Mouse (Mus musculus): ENCODE measurements at regions not wholly inside any gene's neighbourhood (a gene's known extent, or its start where the extent isn't known, plus 50 kb on each side); places are given as distances from the start of the nearest gene placed in this dataset. TPM values are rescaled to one million over a fixed set of nuclear protein-coding genes. Genes with fewer than 3 reads are reported as not detected.

DNA sequence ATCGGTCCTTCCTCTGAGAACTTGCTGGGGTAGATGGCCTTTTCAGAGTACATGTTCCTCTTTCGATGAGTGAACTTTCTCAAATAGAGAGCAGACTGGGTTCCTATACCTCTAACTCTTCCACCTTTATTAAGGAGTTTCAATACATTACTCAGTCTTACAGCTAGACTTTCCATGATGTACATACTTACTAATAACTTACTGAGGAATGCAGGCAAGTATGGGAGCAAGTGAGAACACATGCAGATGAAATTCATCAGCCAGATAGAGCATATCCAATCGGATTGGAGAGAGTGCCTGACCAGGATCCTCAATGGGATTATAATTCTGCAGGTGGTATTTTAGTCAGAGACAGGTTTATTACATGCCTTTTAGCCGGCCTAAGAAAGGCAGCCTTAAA is 292.2 kb upstream of the Large1 start:
- Histone ChIP-seq H3K4me3 (ENCODE audit: low read length) (no peak overlapping the region), H3K36me3 (ENCODE audit: insufficient read depth, low read length) (no peaks in the 10 kb centered on the region), H3K4me1 (ENCODE audit: insufficient read depth, low read length) (no peaks in the 10 kb centered on the region), H3K9me3 (ENCODE audit: low read length) (0 out of 2 replicates have a peak, but pooled peaks cover 4% of the 10 kb centered on the region), H3K27me3 (ENCODE audit: insufficient read depth, low read length) (no peaks in the 10 kb centered on the region), H3K27ac (ENCODE audit: low read length) (no peak overlapping the region), H3K9ac (replicated peaks; ENCODE audit: low read length) (no peak overlapping the region), H3K4me2 (replicated peaks; ENCODE audit: low read depth, low read length) (no peak overlapping the region)
- ATAC-seq (ENCODE audit: low FRiP score, low TSS enrichment) = no peak
- 69% methylated on average over 4 of the region's 4 CpGs for WGBS

DNA sequence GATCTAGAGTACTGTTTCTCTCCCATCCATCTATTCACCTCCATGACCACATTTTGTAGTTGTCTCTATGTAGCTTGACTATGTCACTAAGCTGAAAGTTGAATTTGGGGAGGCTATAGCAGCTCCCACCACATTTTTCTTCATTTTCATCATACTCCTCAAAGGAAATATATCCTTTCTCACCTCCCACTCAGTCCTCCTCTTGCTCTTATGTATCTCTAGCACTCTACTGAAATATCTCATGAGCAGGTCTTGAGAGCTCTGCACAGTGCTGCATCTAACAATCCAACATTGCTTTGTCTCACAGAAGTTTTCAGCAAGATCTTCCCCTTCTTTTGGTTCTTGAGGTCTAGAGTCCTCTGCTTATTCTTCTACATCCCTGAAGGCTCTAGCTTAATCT is 273.5 kb upstream of the Large1 start:
- no peak overlapping the region for H3K9ac ChIP-seq (replicated peaks; ENCODE audit: low read length)
- H3K4me1 ChIP-seq (ENCODE audit: insufficient read depth, low read length) = no peaks in the 10 kb centered on the region
- H3K36me3 ChIP-seq (ENCODE audit: insufficient read depth, low read length) = no peaks in the 10 kb centered on the region
- no peaks in the 10 kb centered on the region for H3K9me3 ChIP-seq (ENCODE audit: low read length)
- H3K27me3 ChIP-seq (ENCODE audit: insufficient read depth, low read length) = no peaks in the 10 kb centered on the region
- H3K4me3 ChIP-seq (ENCODE audit: low read length) = no peak overlapping the region
- H3K27ac ChIP-seq (ENCODE audit: low read length) = no peak overlapping the region
- ATAC-seq (ENCODE audit: low FRiP score, low TSS enrichment) = no peak
- H3K4me2 ChIP-seq (replicated peaks; ENCODE audit: low read depth, low read length) = no peak overlapping the region

DNA sequence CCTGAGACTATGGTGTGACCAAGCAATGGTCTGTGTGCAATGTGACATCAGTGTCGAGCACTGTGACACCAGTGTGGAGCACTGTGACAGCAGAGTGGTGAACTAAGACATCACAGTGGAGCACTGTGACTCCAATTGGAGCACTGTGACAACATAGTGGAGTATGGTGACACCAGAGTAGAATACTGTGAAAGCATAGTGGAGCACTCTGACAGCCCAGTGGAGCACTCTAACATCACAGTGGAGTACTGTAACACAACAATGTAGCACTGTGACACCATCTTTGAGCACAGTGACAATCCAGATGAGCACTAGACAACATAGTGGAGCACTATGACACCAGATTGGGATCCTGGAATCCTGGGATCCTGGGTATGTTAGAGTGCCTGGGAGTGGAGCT is 265.6 kb upstream of the Large1 start:
- H3K36me3 ChIP-seq (ENCODE audit: insufficient read depth, low read length) = no peaks in the 10 kb centered on the region
- no peak overlapping the region for H3K9ac ChIP-seq (replicated peaks; ENCODE audit: low read length)
- ATAC-seq (ENCODE audit: low FRiP score, low TSS enrichment) = peak; percentile 71; the same call in 1 of the 2 replicates
- no peak overlapping the region for H3K4me2 ChIP-seq (replicated peaks; ENCODE audit: low read depth, low read length)
- H3K27me3 ChIP-seq (ENCODE audit: insufficient read depth, low read length) = no peaks in the 10 kb centered on the region
- 83% methylated on average over 1 of the region's 1 CpGs for WGBS
- H3K4me1 ChIP-seq (ENCODE audit: insufficient read depth, low read length) = no peaks in the 10 kb centered on the region
- peaks cover 5% of the 10 kb centered on the region for H3K9me3 ChIP-seq (ENCODE audit: low read length)
- no peak overlapping the region for H3K4me3 ChIP-seq (ENCODE audit: low read length)
- H3K27ac ChIP-seq (ENCODE audit: low read length) = no peak overlapping the region

DNA sequence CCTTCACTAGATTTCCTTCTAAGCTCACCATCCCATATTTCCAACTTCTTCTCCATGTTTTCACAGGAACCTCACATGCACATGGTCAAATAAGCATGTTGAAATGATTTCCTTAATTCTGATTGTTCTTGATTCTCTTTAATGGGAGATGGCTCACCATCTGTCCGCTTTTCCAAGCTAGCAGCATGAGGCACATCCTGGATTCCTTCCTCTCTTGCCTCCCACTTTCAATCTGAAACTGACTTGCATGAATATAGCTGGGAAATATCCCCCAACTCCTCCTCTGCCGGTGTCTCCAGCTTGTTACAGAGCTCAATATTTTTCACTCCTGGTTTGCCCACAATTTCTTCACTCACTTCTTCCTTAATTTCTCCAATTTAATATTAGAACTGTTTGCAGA is 261.3 kb upstream of the Large1 start:
- peaks cover 5% of the 10 kb centered on the region for H3K9me3 ChIP-seq (ENCODE audit: low read length)
- no peaks in the 10 kb centered on the region for H3K4me1 ChIP-seq (ENCODE audit: insufficient read depth, low read length)
- H3K4me2 ChIP-seq (replicated peaks; ENCODE audit: low read depth, low read length) = no peak overlapping the region
- no peak overlapping the region for H3K4me3 ChIP-seq (ENCODE audit: low read length)
- ATAC-seq (ENCODE audit: low FRiP score, low TSS enrichment) = no peak
- H3K27me3 ChIP-seq (ENCODE audit: insufficient read depth, low read length) = no peaks in the 10 kb centered on the region
- H3K9ac ChIP-seq (replicated peaks; ENCODE audit: low read length) = no peak overlapping the region
- H3K36me3 ChIP-seq (ENCODE audit: insufficient read depth, low read length) = no peaks in the 10 kb centered on the region
- 74% methylated on average over 2 of the region's 2 CpGs for WGBS
- no peak overlapping the region for H3K27ac ChIP-seq (ENCODE audit: low read length)

GRCm38 (mm10) chr8:73614106-73614505 is 260.8 kb upstream of the Large1 start:
- H3K27me3 ChIP-seq (ENCODE audit: insufficient read depth, low read length) = no peaks in the 10 kb centered on the region
- no peaks in the 10 kb centered on the region for H3K36me3 ChIP-seq (ENCODE audit: insufficient read depth, low read length)
- H3K4me1 ChIP-seq (ENCODE audit: insufficient read depth, low read length) = no peaks in the 10 kb centered on the region
- peaks cover 4% of the 10 kb centered on the region for H3K9me3 ChIP-seq (ENCODE audit: low read length)
- no peak overlapping the region for H3K4me2 ChIP-seq (replicated peaks; ENCODE audit: low read depth, low read length)
- H3K9ac ChIP-seq (replicated peaks; ENCODE audit: low read length) = no peak overlapping the region
- H3K27ac ChIP-seq (ENCODE audit: low read length) = no peak overlapping the region
- ATAC-seq (ENCODE audit: low FRiP score, low TSS enrichment) = no peak
- no peak overlapping the region for H3K4me3 ChIP-seq (ENCODE audit: low read length)
- 61% methylated on average over 2 of the region's 2 CpGs for whole genome bisulfite sequencing

- H3K4me3 ChIP-seq (ENCODE audit: low read length) = no peak overlapping the region
- H3K36me3 ChIP-seq (ENCODE audit: insufficient read depth, low read length) = no peaks in the 10 kb centered on the region
- H3K4me2 ChIP-seq (replicated peaks; ENCODE audit: low read depth, low read length) = no peak overlapping the region
- H3K4me1 ChIP-seq (ENCODE audit: insufficient read depth, low read length) = no peaks in the 10 kb centered on the region
- no peak overlapping the region for H3K9ac ChIP-seq (replicated peaks; ENCODE audit: low read length)
- no peaks in the 10 kb centered on the region for H3K9me3 ChIP-seq (ENCODE audit: low read length)
- ATAC-seq (ENCODE audit: low FRiP score, low TSS enrichment) = no peak
- H3K27ac ChIP-seq (ENCODE audit: low read length) = no peak overlapping the region
- H3K27me3 ChIP-seq (ENCODE audit: insufficient read depth, low read length) = no peaks in the 10 kb centered on the region
- WGBS = 92% methylated on average over 10 of the region's 10 CpGs
Measured at GRCm38 (mm10) chr8:73611583-73611982, 258.2 kb upstream of the Large1 start.

DNA sequence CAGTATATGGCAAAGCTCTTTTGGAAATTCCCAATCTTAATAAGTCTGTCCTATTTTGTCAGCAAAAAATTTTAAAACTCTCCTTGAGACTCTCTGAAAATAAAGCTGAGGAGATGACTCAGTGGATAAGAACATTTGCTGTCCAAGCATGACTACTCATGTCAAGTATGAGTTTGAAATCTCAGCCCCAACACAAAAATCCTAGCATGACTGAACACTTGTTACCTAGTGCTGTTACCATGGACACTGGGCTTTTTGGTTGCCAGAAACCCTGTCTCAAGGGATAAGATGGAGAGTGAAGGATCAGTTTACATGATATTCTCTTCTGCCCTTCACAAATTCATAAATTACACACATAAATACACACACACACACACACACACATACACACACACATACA is 217.3 kb upstream of the Large1 start:
- Histone ChIP-seq H3K4me1 (ENCODE audit: insufficient read depth, low read length) (no peaks in the 10 kb centered on the region), H3K9ac (replicated peaks; ENCODE audit: low read length) (no peak overlapping the region), H3K27ac (ENCODE audit: low read length) (no peak overlapping the region), H3K27me3 (ENCODE audit: insufficient read depth, low read length) (no peaks in the 10 kb centered on the region), H3K9me3 (ENCODE audit: low read length) (no peaks in the 10 kb centered on the region), H3K4me2 (replicated peaks; ENCODE audit: low read depth, low read length) (no peak overlapping the region), H3K36me3 (ENCODE audit: insufficient read depth, low read length) (no peaks in the 10 kb centered on the region), H3K4me3 (ENCODE audit: low read length) (no peak overlapping the region)
- ATAC-seq (ENCODE audit: low FRiP score, low TSS enrichment) = no peak

- Histone ChIP-seq H3K9ac (replicated peaks; ENCODE audit: low read length) (no peak overlapping the region), H3K4me3 (ENCODE audit: low read length) (no peak overlapping the region), H3K27ac (ENCODE audit: low read length) (no peak overlapping the region), H3K4me1 (ENCODE audit: insufficient read depth, low read length) (no peaks in the 10 kb centered on the region), H3K9me3 (ENCODE audit: low read length) (no peaks in the 10 kb centered on the region), H3K36me3 (ENCODE audit: insufficient read depth, low read length) (no peaks in the 10 kb centered on the region), H3K4me2 (replicated peaks; ENCODE audit: low read depth, low read length) (no peak overlapping the region), H3K27me3 (ENCODE audit: insufficient read depth, low read length) (no peaks in the 10 kb centered on the region)
- ATAC-seq (ENCODE audit: low FRiP score, low TSS enrichment) = no peak
Measured at GRCm38 (mm10) chr8:73569963-73570362, 216.6 kb upstream of the Large1 start.

Small RNA genes in the stretch of these regions (microRNA-seq; reads per million reads assigned to microRNA genes)
- not detected for gene Gm23255

Measured in kidney, embryonic 16.5 days (tissue).